Mouse (Mus musculus): ENCODE measurements around the gene Dusp2.

DNA sequence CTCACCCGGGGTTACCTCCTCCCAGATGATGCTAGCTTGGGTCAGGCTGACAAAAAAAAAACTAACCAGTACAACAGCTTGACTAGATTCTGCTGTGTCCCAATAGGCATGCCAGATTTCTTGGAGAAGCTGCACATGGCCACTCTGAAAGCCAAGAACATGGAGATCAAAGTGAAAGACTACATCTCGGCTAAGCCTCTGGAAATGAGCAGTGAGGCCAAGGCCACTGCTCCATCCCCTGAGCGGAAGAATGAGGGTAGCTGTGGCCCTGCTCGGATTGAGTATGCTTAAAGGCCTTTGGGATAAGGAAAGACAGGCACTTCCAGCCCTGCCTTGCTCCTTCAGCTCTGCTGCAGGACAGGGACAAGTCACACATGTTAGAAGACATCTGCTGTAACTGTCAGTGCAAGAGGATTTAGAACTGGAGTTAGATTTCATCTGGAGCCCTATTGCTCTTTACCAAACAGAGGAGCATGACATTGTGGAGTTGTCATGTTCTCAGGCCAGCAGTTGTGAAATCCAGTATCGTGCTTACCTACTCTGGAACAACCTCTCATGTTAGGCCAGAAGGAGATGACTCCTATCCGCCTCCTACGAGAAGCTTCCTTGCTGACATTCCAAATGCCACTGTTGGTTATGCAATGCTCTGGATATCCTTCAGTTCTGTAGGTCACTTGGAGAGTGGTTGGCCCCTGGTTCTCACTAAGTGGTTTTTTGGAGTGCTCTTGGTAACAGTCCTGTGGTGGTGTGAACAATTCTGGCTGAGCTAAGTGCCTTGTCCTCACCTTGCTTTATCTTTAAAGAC lies 38.8 kb upstream of the Dusp2 start:
- TF ChIP-seq CTCF (IDR thresholded peaks at IDR 0.05; ENCODE audit: low read depth): no peak
- no peak for TF ChIP-seq EP300 (IDR thresholded peaks at IDR 0.05; ENCODE audit: low read depth)

Data from liver, postnatal 0 days (tissue).